Mouse (Mus musculus): Measurements from ENCODE around the gene Krt88.
A peak's percentile ranks its signal among the peaks of the same experiment; 100 is the strongest.

The Krt88 gene

GRCm38 (mm10) chr15:101479007-101479665 lies 31.6 kb downstream of the Krt88 start:
- peak; percentile 29 for DNase-seq (ENCODE audit: low spot score)

- no peak for DNase-seq (ENCODE audit: low spot score)
These were observed 32.1 kb downstream of the Krt88 start for GRCm38 (mm10) chr15:101479666-101480060.

- DNase-seq (ENCODE audit: low spot score) = no peak
These were observed 34.5 kb downstream of the Krt88 start for GRCm38 (mm10) chr15:101482056-101482455.

- DNase-seq (ENCODE audit: low spot score) = no peak
These were observed 36.1 kb downstream of the Krt88 start for GRCm38 (mm10) chr15:101483646-101484045.

GRCm38 (mm10) chr15:101484939-101485338 lies 37.4 kb downstream of the Krt88 start:
- no peak for DNase-seq (ENCODE audit: low spot score)

- no peak for DNase-seq (ENCODE audit: low spot score)
These were observed 38.5 kb downstream of the Krt88 start for GRCm38 (mm10) chr15:101485911-101486635.

GRCm38 (mm10) chr15:101491431-101491830 lies 43.9 kb downstream of the Krt88 start, which contains the start of gene Krt83:
Krt83 (minus strand) TSS chr15:101491512.
- DNase-seq (ENCODE audit: low spot score) = no peak

- DNase-seq (ENCODE audit: low spot score) = no peak
These were observed 45.2 kb downstream of the Krt88 start for GRCm38 (mm10) chr15:101492718-101493117.

GRCm38 (mm10) chr15:101493713-101494112 lies 46.2 kb downstream of the Krt88 start:
- DNase-seq (ENCODE audit: low spot score) = no peak

GRCm38 (mm10) chr15:101494203-101494602 lies 46.7 kb downstream of the Krt88 start:
- no peak for DNase-seq (ENCODE audit: low spot score)

- no peak for DNase-seq (ENCODE audit: low spot score)
These were observed 47.7 kb downstream of the Krt88 start for GRCm38 (mm10) chr15:101495266-101495665.

GRCm38 (mm10) chr15:101497181-101497580 lies 49.6 kb downstream of the Krt88 start:
- peak; percentile 13 for DNase-seq (ENCODE audit: low spot score)
